Mouse (Mus musculus) erythroid progenitor cell, adult 5-6 weeks (primary cell): ENCODE results near the gene Ano6. TPM values are rescaled to one million over a fixed set of nuclear protein-coding genes. Genes with fewer than 3 reads are reported as not detected.

Experiments used
- ATAC-seq: replicated peaks from 2 replicates; pipeline ENCODE4 v1.8.0; 2016; ENCODE audit warnings: moderate number of reproducible peaks, mild to moderate bottlenecking, moderate TSS enrichment, inconsistent platforms; ENCODE audit not compliant: poor library complexity, low FRiP score, severe bottlenecking
- total RNA-seq, 2 experiments: library from RNA; stranded (forward) in 1 of 2; stranded (reverse) in 1 of 2; fragments of 150-400 nt in 1 of 2; fragments of 186-747, 209-891 nt in 1 of 2; gene quantifications; 2 replicates each; pipeline versions ENCODE4 v1.2.3 to v1.2.4; 2015 to 2017; ENCODE audit warnings: low replicate concordance in 2 of 2

The Ano6 gene
- total RNA-seq, 2 experiments from 2014 or later = 9.5 to 23.1 TPM

DNA sequence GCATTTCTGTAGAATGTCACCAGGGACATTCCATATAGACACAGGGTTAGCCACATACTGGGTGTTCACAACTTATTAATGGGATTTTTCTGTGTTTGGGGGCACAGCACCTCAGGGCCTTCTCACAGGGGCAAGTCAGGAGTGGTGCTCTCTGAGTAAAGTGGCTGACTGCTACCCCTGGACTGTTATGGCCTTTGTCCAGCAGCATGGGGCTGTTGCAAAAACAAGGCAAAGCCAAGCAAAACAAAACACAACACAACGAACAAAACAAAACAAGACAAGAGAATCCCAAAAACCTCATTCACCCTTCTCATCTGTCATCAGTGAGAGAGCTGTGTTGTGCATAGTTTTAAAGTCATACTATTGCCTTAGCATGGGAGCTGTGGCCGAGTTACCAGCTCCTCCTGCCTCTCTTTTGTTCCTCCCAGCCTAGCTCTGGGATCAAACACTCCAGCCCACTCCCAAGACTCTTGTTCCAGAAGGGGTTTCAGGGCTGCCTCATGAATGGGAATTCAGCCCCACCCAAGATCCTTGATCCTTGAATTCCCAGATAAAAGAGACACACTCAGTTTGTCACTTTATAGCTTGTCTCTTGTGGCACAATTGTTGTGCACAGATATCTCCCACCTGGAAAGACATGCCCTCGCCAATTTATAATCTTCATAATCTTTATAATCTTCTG lies 119.6 kb downstream of the Ano6 start:
- ATAC-seq = no peak

DNA sequence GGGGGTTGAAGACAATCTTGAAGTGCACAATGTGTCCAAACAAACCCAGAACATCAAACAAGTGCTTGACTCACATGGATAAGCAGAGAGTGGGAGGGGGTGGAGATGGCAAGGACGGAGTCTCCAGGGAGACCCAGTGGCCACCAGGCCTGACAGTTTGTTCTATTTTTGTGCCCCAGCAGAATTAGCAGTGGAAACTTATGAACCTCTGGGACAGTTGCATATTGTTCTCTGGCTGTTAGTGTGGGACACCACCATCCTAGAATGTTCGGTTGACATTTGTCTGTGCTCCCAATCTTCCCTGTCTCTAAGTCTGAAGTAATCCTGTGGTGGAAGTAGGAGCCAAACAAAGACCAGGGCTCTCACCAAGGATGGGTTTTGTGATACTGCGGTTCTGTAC lies 124.3 kb downstream of the Ano6 start:
- no peak for ATAC-seq

DNA sequence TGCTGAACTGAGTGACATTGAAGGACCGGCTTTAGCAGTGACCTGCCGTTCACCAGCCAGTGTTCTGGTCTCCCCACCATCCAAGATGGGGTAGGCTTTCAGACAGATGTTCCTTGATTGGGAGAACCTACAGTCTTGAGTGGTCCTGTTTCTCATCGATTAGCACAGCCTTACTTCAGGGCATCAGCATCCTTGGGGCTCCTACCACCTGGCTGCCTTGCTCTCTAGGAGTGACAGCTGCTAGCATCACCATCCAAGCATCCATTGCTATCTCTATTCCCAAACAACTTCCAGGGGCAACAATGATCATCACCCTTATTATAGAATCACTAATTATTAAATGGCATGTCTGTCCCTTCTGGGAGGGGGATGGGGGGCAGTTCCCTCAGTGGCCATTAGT lies 124.8 kb downstream of the Ano6 start:
- no peak for ATAC-seq

DNA sequence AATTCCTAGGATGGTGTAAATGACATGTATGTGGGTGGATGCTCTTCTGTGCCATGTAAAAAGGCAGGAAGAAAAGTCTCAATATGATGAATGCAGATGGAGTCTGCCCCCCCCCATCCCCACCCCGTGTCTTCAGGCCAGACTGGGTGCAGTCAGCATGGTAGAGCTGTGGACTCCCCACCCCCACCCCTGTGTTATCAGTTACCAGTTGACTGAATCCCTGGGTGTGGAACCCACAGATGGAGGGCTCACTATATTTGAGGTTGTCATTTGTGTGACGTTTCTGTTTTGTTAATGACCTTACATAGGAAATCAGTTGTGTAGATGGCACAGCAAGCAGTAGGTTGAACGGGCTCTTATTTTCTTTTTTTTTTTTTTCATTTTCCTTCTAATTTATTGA lies 126.7 kb downstream of the Ano6 start:
- peak; percentile 79 for ATAC-seq

DNA sequence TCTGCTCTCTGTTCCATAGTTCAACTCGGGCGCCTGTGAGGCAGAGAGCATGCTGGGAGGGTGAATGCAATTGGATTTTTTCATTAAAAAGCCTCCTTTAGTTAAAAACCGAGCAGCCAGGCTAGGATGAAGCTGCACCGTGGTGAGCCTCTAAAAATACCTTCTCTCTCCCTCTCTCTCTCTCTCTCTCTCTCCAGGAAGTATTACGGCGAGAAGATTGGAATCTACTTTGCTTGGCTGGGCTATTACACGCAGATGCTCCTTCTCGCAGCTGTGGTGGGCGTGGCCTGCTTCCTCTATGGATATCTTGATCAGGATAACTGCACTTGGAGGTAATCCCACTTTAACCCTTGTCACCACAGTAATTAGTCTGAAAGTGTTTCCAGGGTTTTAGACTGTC lies 129.4 kb downstream of the Ano6 start:
- ATAC-seq = no peak

DNA sequence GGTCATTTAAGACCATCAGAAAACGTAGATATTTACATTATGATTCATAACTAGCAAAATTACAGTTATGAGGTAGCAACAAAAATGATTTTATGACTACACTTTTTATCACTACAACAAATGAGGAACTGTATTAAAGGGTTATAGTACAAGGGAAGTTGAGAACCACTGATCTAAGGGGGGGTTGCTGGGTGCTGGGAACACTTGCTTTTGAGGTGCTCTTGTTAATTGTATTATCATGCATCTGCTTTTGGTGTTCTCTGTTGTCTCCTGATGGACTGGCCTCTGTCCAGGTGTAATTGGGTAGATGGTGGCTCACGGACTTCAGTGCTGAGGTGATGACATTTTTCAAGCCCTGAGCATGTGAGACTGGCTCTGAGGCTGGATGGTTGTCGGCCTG lies 130.4 kb downstream of the Ano6 start:
- ATAC-seq = no peak

DNA sequence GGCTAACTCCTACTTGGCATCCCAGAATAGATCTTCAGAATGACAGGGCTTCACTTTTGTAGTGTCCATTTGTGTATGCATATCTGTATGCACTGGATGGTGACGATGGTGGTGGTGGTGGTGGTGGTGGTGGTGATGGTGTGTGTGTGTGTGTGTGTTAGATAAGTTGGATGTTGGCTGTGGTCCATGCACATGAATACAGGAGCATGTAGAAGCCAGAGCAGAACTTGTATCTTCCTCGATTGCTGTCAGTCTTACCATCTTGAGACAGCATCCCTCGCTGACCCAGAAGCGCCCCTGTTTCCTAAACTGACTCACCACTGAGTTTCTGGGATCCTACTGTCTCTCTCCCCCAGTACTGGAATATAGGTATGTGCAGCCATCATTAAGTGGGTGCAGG lies 131.0 kb downstream of the Ano6 start:
- ATAC-seq = peak; percentile 83

DNA sequence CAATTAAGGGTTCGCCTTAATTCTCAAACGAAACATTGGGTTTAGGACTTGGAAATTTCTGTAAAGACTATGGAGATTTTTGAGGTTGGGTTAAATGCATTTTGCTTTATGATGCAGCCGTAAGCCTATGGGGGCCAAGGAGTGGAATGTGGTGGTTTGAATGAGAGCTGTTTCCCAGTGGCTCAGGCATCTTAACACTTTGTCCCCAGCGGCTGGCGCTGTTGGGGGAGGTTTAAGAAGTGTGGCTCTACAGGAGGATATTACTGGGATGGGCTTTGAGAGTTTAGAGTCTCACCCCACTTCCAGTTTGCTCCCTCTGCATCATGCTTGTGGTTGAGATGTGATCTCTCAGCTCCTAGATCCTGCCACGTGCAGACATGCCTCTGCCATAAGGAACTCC lies 131.9 kb downstream of the Ano6 start:
- no peak for ATAC-seq

DNA sequence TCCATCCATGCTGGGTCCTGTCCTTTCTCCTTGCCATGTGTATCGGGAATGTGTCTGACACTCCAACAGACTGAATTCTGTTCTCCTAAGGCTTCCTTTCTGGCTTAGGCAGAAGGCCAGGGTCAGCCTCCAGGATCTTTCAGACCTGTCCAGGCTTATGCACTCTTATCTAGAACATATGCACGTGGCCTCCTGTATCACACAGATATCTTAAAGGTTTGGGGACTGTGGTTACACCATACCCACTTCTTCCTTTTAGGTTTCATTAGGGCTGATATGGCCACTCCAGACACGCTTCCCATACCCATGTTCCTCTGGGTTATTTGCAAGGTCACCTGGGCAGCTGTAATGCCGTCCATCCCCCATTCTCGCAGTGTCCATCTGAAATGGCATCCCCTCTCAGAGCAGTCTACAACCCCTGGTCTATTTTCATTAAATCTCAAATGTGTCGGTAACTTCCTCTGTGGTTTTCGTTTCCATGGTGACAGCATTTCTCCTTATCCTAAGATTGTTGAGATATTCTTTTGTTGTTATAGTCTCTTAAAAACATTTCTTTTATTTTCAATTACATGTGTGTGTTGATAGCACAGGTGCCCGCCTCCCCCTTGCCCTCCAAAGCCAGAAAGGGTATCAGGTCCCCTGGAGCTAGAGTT lies 134.8 kb downstream of the Ano6 start:
- ATAC-seq = peak; percentile 47; the same call in 1 of the 2 replicates

DNA sequence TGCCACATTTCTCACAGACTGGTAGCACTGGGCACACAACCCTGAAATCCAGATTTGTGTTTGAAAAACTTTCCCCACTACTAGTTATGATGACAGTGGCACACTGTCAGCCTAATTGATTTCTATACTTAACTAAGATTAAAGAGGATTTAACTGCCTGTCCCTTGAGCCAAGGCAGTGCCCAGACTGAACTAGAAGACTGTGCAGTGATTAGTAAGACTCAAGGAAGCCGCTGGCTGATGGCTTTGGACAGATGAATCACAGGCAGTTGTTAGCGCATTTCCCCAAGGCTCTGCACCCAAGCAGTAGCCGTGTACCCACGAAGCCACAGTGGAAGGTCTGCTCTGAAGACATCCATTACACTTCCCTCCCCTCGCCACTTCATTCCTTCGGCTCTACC lies 138.4 kb downstream of the Ano6 start:
- no peak for ATAC-seq

DNA sequence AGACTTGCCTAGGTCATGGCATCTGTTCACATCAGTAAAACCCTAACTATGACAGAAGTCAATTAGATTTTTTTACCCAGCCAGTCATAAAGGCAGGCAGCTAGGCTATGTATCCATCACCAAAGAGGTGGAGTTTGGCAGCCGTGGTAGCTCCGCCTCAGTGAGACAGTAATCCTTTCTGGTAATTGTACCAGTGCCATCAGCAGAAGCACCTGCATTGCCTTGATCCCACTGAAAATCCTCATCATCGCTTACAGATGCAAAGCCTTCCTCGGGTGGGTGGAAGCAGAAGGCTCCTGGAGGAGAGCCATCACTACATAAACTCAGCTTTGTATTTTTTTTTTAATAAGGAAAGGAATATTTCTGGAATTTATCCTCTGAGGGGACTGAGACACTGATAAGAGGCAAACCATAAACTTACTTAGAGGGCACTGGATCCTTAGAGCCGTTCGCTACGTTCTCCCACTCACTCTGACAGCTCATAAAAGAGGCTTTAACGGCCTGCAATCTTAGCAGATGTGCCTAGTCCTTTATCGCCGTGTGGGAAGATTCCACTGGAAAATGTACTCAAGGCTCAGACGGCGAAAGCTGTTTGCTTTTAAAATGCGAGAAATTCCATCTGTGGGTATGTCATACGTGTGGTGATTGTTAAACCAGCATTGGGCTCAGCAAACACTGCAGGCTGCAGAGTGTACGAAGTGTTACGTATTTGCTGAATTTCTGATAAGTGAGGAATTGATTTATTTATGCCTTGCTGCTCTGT lies 140.6 kb downstream of the Ano6 start:
- no peak for ATAC-seq

DNA sequence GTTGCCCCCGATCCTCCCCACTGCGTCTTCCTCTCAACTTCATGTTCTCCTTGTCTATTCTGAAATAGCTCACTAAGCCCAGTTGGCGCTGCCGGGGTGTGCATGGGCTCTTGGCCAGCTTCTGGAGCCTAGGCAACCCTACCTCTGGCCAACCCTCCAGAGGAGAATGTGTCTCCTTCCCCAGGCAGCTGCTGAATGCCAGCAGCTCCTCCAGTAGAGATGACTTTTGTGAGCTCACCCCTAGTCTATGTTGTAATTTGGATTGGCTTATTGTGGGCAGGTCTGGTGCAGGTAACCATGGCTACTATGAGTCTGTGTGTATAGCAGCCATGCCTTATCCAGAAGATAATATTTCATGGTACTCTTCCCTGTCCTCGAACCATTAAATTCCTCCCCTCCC lies 141.7 kb downstream of the Ano6 start:
- no peak for ATAC-seq

DNA sequence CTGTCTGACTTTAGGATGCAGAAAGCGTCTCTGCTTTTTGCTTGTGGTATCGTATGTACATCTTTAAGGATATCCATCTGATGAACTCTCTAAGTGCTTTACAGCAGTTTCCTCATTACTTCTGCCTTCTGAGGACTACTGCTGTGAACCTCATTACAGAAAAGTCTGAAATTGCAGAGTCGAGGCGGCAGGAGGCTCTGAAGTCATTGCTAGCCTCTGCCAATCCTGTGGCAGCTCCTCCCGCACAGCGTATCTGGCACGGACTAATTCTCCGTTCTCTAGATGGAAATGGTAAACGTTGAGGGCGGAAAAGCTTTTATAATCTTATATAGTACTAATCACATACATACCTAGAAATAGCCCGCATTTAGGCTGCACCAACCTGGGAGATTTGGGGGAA lies 144.5 kb downstream of the Ano6 start:
- no peak for ATAC-seq

DNA sequence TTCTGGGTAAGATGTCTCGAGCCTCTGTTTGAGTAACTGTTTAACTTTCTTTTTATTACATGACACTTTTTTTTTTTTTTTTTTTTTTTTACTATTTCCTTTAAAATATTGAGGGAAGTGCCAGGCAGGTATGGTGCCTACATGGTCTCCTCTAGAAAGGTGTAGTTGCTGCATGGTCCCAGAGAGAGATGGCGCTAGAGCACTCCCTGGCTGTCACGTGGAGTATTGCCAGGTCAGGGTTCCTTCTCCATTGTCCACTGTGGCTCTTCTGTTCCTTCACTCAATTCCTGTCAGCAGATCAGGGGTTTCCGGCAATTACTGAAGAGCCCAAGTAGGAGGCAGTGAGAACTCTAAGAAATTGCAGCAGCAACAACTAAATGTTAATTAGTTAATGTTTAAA lies 152.8 kb downstream of the Ano6 start:
- peak; percentile 75 for ATAC-seq

DNA sequence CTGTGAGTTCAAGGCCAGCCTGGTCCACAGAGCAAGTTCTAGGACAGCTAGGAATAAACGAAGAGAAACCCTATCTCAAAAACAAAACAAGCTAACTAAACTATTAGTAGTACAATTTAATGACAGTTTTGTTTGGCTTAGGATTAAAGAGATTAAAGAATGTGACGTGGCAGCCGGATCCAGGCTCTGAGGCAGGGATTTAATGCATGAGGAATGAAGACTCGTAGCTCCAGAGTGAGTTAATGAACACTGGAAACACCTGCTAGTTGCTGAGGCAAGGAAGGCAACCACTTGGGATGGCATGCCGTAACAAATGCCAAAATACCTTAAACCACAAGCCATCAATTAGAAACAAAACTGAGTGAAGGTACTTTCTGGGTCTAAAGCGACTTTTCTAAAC lies 153.7 kb downstream of the Ano6 start:
- no peak for ATAC-seq

DNA sequence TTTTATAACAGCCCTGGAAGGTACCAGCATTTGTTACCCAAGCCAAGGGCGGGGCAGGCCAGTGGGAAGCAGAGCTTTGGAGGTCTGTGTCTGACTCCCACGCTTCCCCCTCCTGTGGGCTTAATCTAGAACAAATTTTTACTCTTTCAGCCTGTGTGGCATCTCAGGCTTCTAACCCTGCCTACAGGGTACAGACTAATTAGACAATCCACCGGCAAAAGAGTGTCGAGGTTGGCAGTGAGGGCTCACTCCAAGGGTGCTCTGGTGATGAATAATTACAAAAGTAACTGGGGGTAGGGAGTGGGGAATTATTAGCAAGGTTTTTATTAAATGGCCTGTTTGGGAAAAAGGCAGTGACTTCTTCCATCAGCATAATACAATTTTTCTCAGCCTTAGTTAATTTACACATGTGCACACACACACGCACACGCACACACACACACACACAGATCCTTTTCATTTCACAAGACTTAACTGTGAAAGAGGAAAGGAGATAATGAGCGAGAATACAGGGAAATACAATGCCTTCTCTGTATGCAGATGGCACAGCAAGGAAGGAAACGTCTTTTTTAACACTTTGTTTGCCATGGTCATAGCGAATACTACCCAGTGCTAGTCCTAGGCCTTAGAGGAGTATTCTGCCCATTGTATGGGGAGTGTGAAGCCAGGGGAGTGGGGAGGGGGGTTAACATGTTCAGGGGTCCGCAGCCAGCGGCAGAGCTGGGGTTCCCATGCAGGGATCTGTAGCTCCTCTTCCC lies 155.5 kb downstream of the Ano6 start:
- no peak for ATAC-seq

DNA sequence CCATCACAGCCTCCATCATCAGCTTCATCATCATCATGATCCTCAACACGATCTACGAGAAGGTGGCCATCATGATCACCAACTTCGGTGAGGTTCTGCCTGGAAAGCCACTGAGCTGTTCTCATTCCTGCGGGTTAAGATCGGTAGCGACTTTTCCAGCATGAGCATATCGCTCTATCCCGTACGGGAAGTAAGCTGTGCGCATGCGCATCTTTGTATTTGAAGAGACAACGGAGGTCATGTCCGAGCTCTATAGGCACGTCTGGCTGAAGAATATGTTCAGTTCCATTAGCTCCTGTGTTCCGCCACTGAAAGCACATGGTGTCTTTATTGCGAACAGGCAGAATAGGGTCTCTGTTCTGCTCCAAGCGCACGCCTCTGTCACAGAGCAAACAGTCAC lies 157.8 kb downstream of the Ano6 start:
- no peak for ATAC-seq

DNA sequence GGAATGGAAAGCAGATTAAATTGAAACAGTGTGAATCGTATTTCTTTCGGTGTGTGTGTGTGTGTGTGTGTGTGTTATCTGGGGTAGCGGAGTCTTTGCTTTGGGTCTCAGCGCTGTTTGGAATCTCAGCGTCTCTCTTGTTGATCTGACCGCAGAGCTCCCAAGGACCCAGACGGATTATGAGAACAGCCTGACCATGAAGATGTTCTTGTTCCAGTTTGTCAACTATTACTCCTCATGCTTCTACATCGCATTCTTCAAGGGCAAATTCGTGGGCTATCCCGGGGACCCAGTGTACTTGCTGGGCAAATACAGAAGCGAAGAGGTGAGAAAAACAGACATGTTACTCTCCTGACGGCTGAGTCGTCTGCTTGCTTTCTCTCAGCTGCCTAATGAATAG lies 158.7 kb downstream of the Ano6 start:
- no peak for ATAC-seq

DNA sequence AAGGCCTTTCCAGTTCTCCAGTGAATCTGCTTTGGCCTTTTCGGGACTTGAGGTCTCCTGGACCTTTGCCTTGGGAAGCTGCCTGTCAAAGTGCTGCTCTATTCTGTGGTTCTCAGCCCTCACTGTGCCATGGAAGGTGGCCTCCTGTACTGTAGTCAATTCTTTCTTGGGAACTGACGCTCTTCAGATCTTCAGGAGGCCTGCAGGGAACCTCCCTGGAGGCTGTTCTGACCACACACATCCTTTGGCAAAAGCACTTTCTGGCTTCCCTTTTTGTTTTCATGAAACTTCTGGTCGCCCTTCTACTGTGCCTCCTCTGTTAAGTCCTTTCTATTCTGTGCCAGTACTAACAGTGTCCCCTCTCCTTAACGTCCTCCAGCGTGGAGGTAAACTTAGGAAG lies 160.9 kb downstream of the Ano6 start:
- no peak for ATAC-seq

DNA sequence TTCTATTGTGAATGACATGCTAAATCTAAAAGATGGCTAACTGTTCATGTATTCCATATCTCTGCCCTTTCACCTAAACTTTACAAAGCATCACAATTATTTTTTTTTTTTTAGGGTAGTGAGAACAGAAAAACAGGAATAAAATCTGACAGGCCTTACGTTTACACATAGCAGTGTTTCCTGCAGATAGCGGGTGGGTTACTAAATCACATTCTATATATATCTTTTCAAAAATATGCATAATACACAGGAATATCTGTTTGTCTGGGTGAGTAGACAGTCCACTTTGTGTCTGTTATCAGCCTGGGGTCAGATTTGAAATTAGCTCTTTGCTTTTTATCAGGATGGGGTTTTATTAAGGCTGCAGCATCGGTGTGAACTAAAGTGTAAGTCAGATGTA lies 166.0 kb downstream of the Ano6 start:
- ATAC-seq = no peak
